In the genomic region with DNA sequence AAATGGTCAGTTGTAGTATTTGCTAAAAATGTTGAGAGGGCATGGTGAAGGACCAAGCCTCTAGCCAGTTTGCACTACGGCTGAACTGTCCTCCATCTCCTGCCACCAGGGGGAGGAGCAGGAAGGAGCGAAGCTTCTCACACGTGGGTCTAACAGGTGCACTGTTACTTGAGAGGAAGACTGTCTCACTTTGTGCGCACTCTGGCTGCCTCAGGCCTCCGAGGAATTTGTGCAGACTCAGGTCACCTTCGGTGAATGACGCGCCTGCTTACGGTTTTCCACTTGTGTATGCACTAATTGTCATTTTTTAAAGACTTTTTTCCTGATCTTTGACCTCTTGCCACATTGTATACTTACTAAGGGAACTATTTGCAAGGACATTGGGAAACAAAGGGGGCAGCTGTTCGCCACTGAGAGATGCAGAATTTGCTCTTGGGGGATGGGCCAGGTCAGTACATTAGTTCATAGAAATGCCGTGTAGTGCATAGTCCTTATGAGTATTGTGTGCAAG, we compare ENCODE assay signal across 8 mouse cellular contexts.
DNase-seq lines count a peak whose midpoint lies in the region; ATAC-seq and TF ChIP-seq lines count a peak whose summit lies in the region.

No protein-coding gene starts in this region.

- no peak for TF ChIP-seq EP300 in MEL (IDR thresholded peaks at IDR 0.05; ENCODE audit: low read depth in 1 of 2, low read length in 2 of 2)

- peaks cover 82% of the 10 kb centered on the region for H3K36me3 ChIP-seq in hindbrain, embryonic 10.5 days
- peaks cover 77% of the 10 kb centered on the region for H3K36me3 ChIP-seq in hindbrain, embryonic 14.5 days (replicated peaks; ENCODE audit: control insufficient read depth, insufficient read depth)
- H3K36me3 ChIP-seq in MEL (ENCODE audit: control insufficient read depth in 1 of 2, insufficient read depth in 2 of 2, low read length in 2 of 2): peaks cover 0 to 27% of the 10 kb centered on the region in 2 experiments; a peak in 2 of 4 replicates
- peaks cover 40% of the 10 kb centered on the region for H3K36me3 ChIP-seq in lung, embryonic 16.5 days (ENCODE audit: control insufficient read depth, insufficient read depth, low read length)
- H3K36me3 ChIP-seq in hindbrain, embryonic 16.5 days (ENCODE audit: control insufficient read depth, insufficient read depth, low read length): peaks cover 20% of the 10 kb centered on the region

- H3K27me3 ChIP-seq in hindbrain, embryonic 10.5 days (ENCODE audit: insufficient read depth, poor library complexity, severe bottlenecking): no peaks in the 10 kb centered on the region
- no peaks in the 10 kb centered on the region for H3K27me3 ChIP-seq in hindbrain, embryonic 14.5 days (ENCODE audit: control insufficient read depth, insufficient read depth, low read length)
- no peaks in the 10 kb centered on the region for H3K27me3 ChIP-seq in MEL (ENCODE audit: control insufficient read depth in 1 of 2, insufficient read depth in 2 of 2, low read length in 2 of 2)
- H3K27me3 ChIP-seq in lung, embryonic 16.5 days (ENCODE audit: control insufficient read depth, insufficient read depth, low read depth, low read length): no peaks in the 10 kb centered on the region
- no peaks in the 10 kb centered on the region for H3K27me3 ChIP-seq in hindbrain, embryonic 16.5 days (replicated peaks; ENCODE audit: control insufficient read depth, insufficient read depth, low read length)

- WGBS in hindbrain, embryonic 10.5 days: 71% methylated on average over 11 of the region's 11 CpGs
- WGBS in hindbrain, embryonic 14.5 days: 68% methylated on average over 11 of the region's 11 CpGs
- WGBS in lung, embryonic 16.5 days: 56% methylated on average over 11 of the region's 11 CpGs
- 72% methylated on average over 11 of the region's 11 CpGs for WGBS in hindbrain, embryonic 16.5 days

- no peaks in the 10 kb centered on the region for H3K9me3 ChIP-seq in hindbrain, embryonic 10.5 days
- no peaks in the 10 kb centered on the region for H3K9me3 ChIP-seq in hindbrain, embryonic 14.5 days (ENCODE audit: control insufficient read depth, low read length)
- H3K9me3 ChIP-seq in MEL (replicated peaks; ENCODE audit: insufficient read depth, low read length): no peaks in the 10 kb centered on the region
- H3K9me3 ChIP-seq in lung, embryonic 16.5 days (ENCODE audit: control insufficient read depth, low read length): no peaks in the 10 kb centered on the region
- H3K9me3 ChIP-seq in hindbrain, embryonic 16.5 days (ENCODE audit: control insufficient read depth, low read length): no peaks in the 10 kb centered on the region

- TF ChIP-seq CTCF in MEL (IDR thresholded peaks at IDR 0.05 in 2 of 3, conservative IDR thresholded peaks at IDR 0.05 in 1 of 3; ENCODE audit: control insufficient read depth in 1 of 3, insufficient read depth in 1 of 3, low read depth in 2 of 3, low read length in 3 of 3, poor library complexity in 1 of 3, severe bottlenecking in 1 of 3): peak; percentile 42 to 44 (median 43)

- no peak for TF ChIP-seq POLR2A in MEL (IDR thresholded peaks at IDR 0.05; ENCODE audit: control insufficient read depth in 1 of 2, insufficient read depth in 1 of 2, low read depth in 1 of 2, low read length in 2 of 2, poor library complexity in 1 of 2)

- no peaks in the 10 kb centered on the region for H3K79me2 ChIP-seq in MEL (ENCODE audit: control insufficient read depth, insufficient read depth, low read length, poor library complexity)

- H3K4me2 ChIP-seq in hindbrain, embryonic 14.5 days (replicated peaks): no peak overlapping the region
- no peak overlapping the region for H3K4me2 ChIP-seq in lung, embryonic 16.5 days (ENCODE audit: low read depth, low read length)
- no peak overlapping the region for H3K4me2 ChIP-seq in hindbrain, embryonic 16.5 days (ENCODE audit: low read length)

- H3K4me1 ChIP-seq in hindbrain, embryonic 10.5 days (replicated peaks): no peaks in the 10 kb centered on the region
- H3K4me1 ChIP-seq in hindbrain, embryonic 14.5 days (replicated peaks; ENCODE audit: control insufficient read depth, insufficient read depth, low read length): no peaks in the 10 kb centered on the region
- H3K4me1 ChIP-seq in MEL (ENCODE audit: control insufficient read depth in 1 of 2, insufficient read depth in 2 of 2, low read length in 2 of 2): no peaks in the 10 kb centered on the region
- H3K4me1 ChIP-seq in lung, embryonic 16.5 days (replicated peaks; ENCODE audit: control insufficient read depth, insufficient read depth, low read length): no peaks in the 10 kb centered on the region
- H3K4me1 ChIP-seq in hindbrain, embryonic 16.5 days (ENCODE audit: control insufficient read depth, insufficient read depth, low read depth, low read length): no peaks in the 10 kb centered on the region

- H3K9ac ChIP-seq in hindbrain, embryonic 14.5 days: no peak overlapping the region
- no peak overlapping the region for H3K9ac ChIP-seq in MEL (ENCODE audit: control insufficient read depth, low read depth, low read length, poor library complexity, severe bottlenecking)
- no peak overlapping the region for H3K9ac ChIP-seq in lung, embryonic 16.5 days (ENCODE audit: low read length)
- H3K9ac ChIP-seq in hindbrain, embryonic 16.5 days (ENCODE audit: low read depth, low read length): no peak overlapping the region

- H3K4me3 ChIP-seq in hindbrain, embryonic 10.5 days: no peak overlapping the region
- no peak overlapping the region for H3K4me3 ChIP-seq in hindbrain, embryonic 14.5 days (replicated peaks; ENCODE audit: low read length)
- H3K4me3 ChIP-seq in MEL (ENCODE audit: control insufficient read depth in 1 of 2, insufficient read depth in 1 of 2, low read depth in 2 of 2, low read length in 2 of 2): no peak overlapping the region
- no peak overlapping the region for H3K4me3 ChIP-seq in lung, embryonic 16.5 days (ENCODE audit: low read length)
- no peak overlapping the region for H3K4me3 ChIP-seq in hindbrain, embryonic 16.5 days (ENCODE audit: low read length)

- H3K27ac ChIP-seq in hindbrain, embryonic 10.5 days: no peak overlapping the region
- no peak overlapping the region for H3K27ac ChIP-seq in hindbrain, embryonic 14.5 days
- H3K27ac ChIP-seq in MEL (ENCODE audit: control insufficient read depth, low read depth, low read length): no peak overlapping the region
- no peak overlapping the region for H3K27ac ChIP-seq in lung, embryonic 16.5 days (ENCODE audit: low read length)
- no peak overlapping the region for H3K27ac ChIP-seq in hindbrain, embryonic 16.5 days (ENCODE audit: low read depth, low read length)

- DNase-seq in hindbrain, embryonic 10.5 days (ENCODE audit: low spot score): peak; percentile 20
- DNase-seq in hindbrain, embryonic 14.5 days (ENCODE audit: low spot score): no peak
- DNase-seq in MEL (ENCODE audit: low read depth, low spot score): no peak
- peak; percentile 39 for DNase-seq in gastrocnemius, postnatal 10 days
- peak; percentile 50 to 55 for DNase-seq in thymus, postnatal 36 days
- DNase-seq in MN1 (ENCODE audit: low spot score): no peak

- no peak for ATAC-seq in hindbrain, embryonic 14.5 days (ENCODE audit: low FRiP score)
- peak; percentile 49; the same call in 1 of the 2 replicates for ATAC-seq in lung, embryonic 16.5 days (ENCODE audit: low read depth)
- no peak for ATAC-seq in hindbrain, embryonic 16.5 days

- no peak; the same call in none of the 2 replicates for TF ChIP-seq RAD21 in MEL (IDR thresholded peaks at IDR 0.05; ENCODE audit: low read depth, low read length)

TF ChIP-seq in MEL, 35 proteins besides CTCF, POLR2A, EP300 and RAD21:
- TF ChIP-seq MAZ (IDR thresholded peaks at IDR 0.05; ENCODE audit: low read depth, low read length) (no peak), HCFC1 (IDR thresholded peaks at IDR 0.05; ENCODE audit: low read depth, low read length) (no peak), JUND (IDR thresholded peaks at IDR 0.05; ENCODE audit: low read depth, low read length) (no peak), NELFE (IDR thresholded peaks at IDR 0.05; ENCODE audit: low read depth, low read length) (0 out of 2 replicates have a peak, but pooled peaks have one; percentile 9), MXI1 (IDR thresholded peaks at IDR 0.05; ENCODE audit: low read depth, low read length) (no peak), SMC3 (IDR thresholded peaks at IDR 0.05; ENCODE audit: low read depth, low read length) (peak; percentile 44), CHD1 (IDR thresholded peaks at IDR 0.05; ENCODE audit: low read depth, low read length) (no peak)

Comparison
In these comparisons a context has a peak if more than half of its experiments do, and no peak if none do; other contexts are left out.
1. DNase-seq: peak in hindbrain, embryonic 10.5 days (single experiment), gastrocnemius, postnatal 10 days (single experiment) and thymus, postnatal 36 days (2 of 2); none in hindbrain, embryonic 14.5 days (single experiment), MEL (single experiment) and MN1 (single experiment).